Mouse (Mus musculus): ENCODE measurements around the gene Plp2.
A peak's percentile ranks its signal among the peaks of the same experiment; 100 is the strongest.

Plp2 gene

DNA sequence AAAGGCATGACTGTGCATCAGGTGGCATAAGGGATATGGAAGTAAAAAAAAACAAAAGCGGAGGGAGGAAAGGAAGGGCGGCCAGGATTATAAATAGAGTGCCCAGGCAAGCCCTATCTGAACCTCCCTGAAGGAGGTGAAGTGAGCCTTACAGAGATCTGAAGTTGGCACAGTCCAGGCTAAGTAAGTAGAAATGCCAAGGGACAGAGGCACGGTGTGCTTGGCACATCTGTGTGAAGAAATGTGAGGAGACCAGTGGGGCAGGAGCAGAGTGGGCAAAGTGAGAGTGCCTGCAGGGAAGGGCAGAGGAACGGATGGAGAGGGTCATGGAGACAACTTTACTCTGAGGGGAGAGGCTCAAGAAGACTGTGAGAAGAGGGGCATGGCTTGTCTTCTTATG is 10.1 kb downstream of the Plp2 start:
- DNase-seq (ENCODE audit: low spot score): no peak

DNA sequence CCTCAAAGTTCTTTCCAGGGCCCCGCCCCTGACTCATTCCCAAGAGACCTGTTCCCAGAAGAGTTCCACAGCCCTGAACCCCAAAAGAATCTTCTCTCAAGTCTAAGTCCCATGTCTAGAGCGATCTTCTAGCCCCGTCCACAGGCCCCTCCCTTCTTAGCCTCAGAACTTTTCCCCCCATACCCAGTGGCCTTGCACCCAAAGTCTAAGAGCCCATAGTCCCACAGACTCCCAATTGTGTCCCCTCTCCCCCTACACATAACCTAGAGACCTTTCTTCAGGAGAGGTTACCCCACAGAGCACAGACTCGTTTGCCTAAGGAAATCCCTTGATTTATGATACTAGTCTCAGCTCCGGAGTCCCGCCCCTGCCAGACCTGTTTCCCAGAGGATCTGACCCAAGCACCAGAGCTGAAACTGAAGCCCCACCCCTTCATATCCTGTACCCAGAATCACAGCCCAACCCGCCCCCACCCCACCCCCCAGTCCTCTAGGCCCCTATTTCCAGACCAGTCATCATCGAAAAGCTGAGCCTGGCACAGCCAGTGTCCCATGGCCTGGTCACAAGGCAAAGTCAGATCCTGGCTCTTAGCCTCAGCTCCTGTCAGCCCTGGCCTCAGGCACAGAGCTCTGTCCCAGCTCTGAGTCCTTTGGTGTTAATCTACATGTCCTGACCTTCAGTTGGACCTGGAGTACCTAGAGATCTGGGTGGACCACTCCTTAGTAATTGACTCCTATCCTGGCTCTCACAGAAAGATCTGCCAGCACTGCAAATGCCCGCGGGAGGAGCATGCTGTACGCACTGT is 12.2 kb downstream of the Plp2 start:
- no peak for DNase-seq (ENCODE audit: low spot score)

DNA sequence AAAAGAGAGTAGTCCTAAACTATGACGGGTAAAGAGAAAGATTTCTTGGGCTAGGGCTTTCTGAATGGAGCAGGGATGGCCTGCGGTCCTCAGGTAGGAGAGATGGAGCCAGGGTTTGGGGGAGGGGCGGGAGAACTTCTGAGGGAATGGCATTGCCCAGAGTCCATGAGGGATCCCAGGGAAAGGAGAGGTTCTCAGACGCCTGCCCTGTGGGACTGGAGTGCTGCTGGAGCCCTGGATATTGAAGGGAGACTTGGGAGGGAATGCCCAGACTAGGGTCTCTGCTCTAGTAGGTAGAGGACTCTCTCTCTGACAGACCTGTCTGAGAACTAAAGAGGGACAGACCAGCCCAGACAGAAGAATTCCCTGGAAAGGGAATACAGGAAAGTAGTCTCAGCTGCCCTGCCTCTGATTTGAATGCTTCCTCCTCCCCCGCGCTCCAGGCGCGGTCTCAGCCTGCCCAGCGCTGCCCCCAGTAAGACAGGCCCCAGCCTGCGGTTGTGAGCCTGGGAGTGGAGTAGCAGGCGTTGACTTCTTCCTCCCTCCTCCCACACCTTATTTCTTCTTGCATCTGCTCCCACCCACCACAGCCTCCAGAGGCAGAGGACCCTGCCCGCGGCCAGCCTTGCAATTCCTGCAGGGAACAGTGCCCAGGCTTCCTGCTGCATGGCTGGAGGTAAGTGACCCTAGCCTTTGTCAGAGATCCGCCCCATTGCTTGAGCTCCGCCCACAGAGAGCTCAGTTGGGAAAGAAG is 13.0 kb downstream of the Plp2 start:
- DNase-seq (ENCODE audit: low spot score): peak; percentile 44

DNA sequence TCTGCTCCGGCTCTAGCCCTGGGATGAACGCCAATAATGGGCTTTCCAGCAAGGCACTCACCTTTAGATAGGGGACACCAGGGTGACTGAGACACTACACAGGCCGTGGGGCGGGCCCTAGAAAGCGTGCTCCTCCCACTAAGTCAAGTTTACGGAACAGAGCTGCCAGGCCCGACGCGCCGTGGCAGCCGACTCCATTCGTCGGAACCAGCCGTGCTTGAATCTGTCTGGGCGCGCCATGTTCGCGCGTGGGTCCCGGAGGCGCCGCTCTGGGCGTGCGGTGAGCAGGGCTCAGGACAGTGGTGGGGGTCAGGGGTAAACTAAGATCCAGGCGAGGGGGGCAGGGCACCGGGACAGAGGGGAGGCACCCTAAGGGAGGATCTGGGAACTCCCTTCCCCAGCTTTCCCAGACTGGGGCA is 14.0 kb downstream of the Plp2 start, which contains the start of gene Prickle3:
TSS of gene Prickle3 (plus strand) at position 40 of the 419 bp plus-strand sequence.
- DNase-seq (ENCODE audit: low spot score): peak; percentile 55

DNA sequence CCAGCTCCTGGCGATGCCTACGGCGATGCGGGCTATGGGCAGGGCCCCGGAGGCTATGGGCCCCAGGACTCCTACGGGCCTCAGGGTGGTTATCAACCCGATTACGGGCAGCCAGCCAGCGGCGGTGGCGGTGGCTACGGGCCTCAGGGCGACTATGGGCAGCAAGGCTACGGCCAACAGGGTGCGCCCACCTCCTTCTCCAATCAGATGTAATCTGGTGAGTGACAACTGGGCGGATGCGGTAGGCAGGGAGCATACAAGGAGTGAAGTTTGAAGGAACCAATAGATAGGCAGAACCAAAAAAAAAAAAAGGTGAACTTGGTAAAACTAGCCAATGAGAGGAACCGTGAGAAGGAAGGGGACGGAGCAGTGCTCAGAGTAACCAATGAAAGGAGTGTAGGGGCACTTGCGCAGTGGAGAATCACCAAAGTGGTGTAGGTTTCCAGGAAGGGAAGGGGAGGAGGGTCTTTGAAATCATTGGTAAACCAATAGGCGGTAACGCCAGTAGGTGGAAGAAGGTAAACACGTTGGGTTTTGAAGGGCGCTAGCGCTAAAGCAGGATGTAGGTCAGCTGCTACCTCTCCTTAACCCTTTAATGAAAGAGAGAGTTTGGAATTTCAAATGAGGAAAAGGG is 22.4 kb downstream of the Plp2 start:
- peak; percentile 81 for DNase-seq (ENCODE audit: low spot score)

DNA sequence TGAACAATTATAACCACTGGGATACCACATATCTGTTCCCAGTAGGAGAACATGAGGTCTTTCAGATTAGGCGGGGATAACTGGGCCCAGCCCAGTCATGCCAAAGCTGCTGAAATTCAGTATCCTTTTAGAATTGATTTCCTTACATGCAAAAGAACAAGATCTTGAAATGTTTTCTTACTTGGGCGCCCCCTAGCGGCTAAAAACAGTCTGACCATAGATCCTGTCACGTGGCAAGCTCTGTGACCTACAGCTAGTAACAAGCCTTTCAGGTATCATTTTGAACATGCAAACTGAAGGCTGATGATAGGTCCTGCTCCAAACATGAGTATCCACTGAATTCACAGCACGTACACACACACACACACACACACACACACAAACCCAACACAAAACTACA is 25.8 kb downstream of the Plp2 start:
- DNase-seq (ENCODE audit: low spot score): peak; percentile 64

DNA sequence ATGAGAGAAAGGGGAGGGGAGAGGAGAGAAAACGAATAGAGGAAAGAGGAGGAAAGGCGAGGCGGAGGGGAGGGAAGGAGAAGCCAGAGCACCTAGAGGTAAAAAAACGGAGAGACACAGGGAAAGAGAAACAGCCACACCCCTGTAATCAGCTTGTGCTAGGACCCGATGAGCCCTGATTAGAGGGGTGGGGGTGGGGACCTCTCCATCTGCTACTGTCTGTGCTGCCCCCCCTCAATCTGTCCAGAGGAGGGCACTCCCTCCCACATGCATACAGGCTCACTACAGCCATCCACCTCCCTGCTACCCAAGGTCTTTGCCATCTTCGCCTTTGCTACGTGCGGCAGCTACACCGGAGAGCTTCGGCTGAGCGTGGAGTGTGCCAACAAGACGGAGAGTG is 30.4 kb downstream of the Plp2 start:
- DNase-seq (ENCODE audit: low spot score): no peak

DNA sequence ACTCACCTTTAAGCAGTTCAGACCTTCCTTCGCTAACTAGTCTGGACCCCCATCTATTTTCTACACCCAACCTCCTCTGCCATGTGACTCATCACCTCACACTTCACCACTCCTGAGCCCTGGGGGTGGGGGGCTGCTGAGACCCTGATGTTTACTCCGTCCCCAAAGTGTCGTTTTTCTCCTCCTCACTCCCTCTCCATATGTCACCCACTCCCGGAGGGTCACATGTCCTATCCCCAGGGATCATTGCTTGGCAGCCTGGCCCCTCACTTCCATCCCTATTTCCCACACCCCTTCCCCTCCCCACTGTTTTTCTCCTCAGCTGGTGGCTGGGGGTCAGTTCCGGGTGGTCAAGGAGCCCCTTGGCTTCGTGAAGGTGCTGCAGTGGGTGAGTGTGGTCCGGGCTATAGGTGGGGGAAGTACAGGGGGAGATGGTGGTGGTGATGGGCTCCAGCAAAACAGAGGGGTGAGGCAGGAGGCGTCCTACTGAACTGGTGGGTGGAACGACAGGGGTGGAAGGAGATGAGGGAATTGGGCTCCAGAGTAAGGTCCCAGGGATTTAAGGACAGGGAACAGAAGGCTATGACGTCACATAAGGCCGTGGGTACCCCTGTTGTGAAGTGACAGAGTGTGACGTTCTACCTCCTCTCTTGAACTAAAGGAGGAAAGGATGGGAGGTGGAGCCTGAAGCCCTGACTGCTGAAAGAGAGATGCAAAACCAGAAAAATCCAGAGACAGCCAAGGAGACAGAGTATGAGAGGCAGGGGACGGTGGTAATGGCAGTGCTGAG is 31.5 kb downstream of the Plp2 start:
- no peak for DNase-seq (ENCODE audit: low spot score)

DNA sequence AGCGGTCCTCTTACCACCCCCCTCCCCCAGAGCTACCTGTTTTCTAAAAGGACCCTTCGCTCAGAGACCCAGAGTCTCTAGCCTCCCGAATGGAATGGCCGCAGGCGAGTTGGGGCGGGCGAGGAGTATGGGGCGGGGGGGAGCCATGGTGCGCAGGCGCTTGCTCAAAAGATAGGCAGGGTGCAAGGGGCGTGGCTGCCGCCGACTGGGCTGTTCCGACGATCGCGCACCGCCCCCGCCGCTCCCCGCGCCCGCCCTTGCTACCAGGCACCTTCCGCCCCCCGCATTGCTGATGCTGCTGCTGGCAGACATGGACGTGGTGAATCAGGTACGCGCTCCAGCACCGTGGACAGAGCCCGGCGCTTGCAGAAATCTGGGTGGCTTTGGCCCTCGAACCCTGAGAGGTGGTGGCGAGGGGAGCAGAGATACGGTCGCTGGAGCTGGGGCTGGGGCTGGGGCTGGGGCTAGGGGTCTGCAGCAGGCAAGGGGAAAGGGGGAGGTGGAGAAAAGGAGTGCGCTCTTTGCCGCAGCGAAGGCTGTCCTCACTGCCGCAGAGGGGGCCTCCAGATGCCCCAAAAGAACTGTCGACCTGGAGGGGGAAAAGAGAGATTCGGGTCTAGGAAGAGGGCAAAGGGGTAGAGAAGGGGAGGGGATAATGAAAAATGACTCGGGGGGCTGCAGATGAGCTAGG is 32.6 kb downstream of the Plp2 start, which contains the start of gene Syp:
TSS of gene Syp (plus strand) at position 71 of the 691 bp plus-strand sequence.
- DNase-seq (ENCODE audit: low spot score): peak; percentile 81

DNA sequence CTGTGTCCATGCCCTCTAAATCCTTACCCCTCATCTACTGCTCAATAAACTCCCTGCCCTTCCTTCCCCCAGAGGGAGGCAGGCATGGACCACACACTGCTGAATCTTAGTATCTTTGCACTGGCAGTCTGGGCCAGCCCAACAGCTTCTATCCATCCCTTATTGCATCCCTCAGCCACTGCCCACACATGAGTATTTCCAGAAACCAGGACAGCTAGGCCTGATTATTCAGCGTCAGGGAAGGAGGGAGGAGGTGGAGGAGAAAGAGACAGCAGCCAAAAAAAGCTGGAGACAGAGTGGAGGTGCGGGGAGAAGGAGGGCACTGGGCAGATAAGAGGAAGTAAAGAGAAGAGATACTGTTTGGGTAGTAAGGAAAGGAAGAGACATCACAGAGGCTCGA is 36.1 kb downstream of the Plp2 start:
- DNase-seq (ENCODE audit: low spot score): no peak

DNA sequence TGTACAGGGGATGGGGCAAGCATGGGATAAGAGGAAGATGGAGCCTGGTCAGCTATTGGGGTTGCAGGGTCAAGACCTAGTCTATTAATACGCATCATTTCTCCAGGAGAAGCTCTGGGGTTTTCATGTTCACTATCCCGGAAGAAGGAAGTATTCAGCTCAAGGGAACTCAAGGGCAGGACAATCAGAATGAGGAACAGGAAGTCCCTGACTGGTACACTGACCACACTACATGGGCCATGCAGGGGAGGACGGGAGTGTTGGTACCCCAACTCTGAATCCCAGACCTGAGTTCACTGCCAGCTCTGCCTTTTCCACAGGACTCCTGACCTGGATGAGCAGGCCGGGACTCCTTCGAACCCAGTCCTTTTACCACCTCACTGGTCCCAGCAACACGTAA is 38.6 kb downstream of the Plp2 start:
- no peak for DNase-seq (ENCODE audit: low spot score)
